Mouse (Mus musculus): Measurements from ENCODE around the gene S1pr4. TPM values are rescaled to one million over a fixed set of nuclear protein-coding genes. Genes with fewer than 3 reads are reported as not detected.

Gene S1pr4
- polyA plus RNA-seq, 1 experiment from 2014 or later = 0.58 TPM

GRCm38 (mm10) chr10:81461673-81462414, 38.1 kb downstream of the S1pr4 start:
- no peak overlapping the region for H3K9ac ChIP-seq (ENCODE audit: low read length)
- no peak overlapping the region for H3K27ac ChIP-seq (ENCODE audit: low read depth, low read length)
- no peak overlapping the region for H3K4me2 ChIP-seq (ENCODE audit: low read depth)
- WGBS = 6% methylated on average over 16 of the region's 16 CpGs
- H3K4me1 ChIP-seq (ENCODE audit: control insufficient read depth, insufficient read depth, low read length) = 0 out of 2 replicates have a peak, but pooled peaks cover 10% of the 10 kb centered on the region
- no peaks in the 10 kb centered on the region for H3K36me3 ChIP-seq (ENCODE audit: control insufficient read depth, insufficient read depth, low read length)
- no peak overlapping the region for H3K4me3 ChIP-seq (ENCODE audit: low read depth, low read length)
- H3K9me3 ChIP-seq (ENCODE audit: control insufficient read depth, low read length) = no peaks in the 10 kb centered on the region
- peaks cover 77% of the 10 kb centered on the region for H3K27me3 ChIP-seq (ENCODE audit: control insufficient read depth, insufficient read depth, low read length)
- DNase-seq (ENCODE audit: low spot score) = no peak
- no peak for ATAC-seq (ENCODE audit: insufficient read depth, low FRiP score, low TSS enrichment)

DNA sequence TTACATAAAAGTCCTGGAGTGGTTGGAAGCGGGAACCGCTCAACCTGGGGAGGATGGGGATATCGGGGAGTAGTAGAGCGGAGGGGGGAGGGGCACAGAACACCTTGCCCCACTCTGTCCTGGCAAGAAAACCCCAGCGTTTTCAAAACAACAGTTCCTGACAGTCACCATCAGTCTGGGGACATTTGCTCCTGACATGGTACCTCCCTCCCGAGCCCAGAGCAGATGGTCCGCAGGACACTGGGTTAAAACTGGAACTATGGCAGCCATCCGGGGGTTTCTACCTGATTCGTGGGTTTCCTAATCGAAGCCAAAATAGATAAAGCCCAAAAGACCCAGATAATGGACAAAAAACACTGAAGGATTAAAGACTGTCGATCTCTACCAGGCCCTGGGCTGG, 39.0 kb downstream of the S1pr4 start:
- ATAC-seq (ENCODE audit: insufficient read depth, low FRiP score, low TSS enrichment) (no peak), DNase-seq (ENCODE audit: low spot score) (no peak)
- no peak overlapping the region for H3K9ac ChIP-seq (ENCODE audit: low read length)
- H3K27me3 ChIP-seq (ENCODE audit: control insufficient read depth, insufficient read depth, low read length) = peaks cover 72% of the 10 kb centered on the region
- H3K4me1 ChIP-seq (ENCODE audit: control insufficient read depth, insufficient read depth, low read length) = 0 out of 2 replicates have a peak, but pooled peaks cover 10% of the 10 kb centered on the region
- no peak overlapping the region for H3K27ac ChIP-seq (ENCODE audit: low read depth, low read length)
- 34% methylated on average over 11 of the region's 11 CpGs for WGBS
- no peak overlapping the region for H3K4me2 ChIP-seq (ENCODE audit: low read depth)
- no peaks in the 10 kb centered on the region for H3K9me3 ChIP-seq (ENCODE audit: control insufficient read depth, low read length)
- H3K4me3 ChIP-seq (ENCODE audit: low read depth, low read length) = no peak overlapping the region
- no peaks in the 10 kb centered on the region for H3K36me3 ChIP-seq (ENCODE audit: control insufficient read depth, insufficient read depth, low read length)

GRCm38 (mm10) chr10:81460471-81460870, 39.5 kb downstream of the S1pr4 start:
- no peak for ATAC-seq (ENCODE audit: insufficient read depth, low FRiP score, low TSS enrichment)
- Histone ChIP-seq H3K36me3 (ENCODE audit: control insufficient read depth, insufficient read depth, low read length) (no peaks in the 10 kb centered on the region), H3K9ac (ENCODE audit: low read length) (no peak overlapping the region), H3K27ac (ENCODE audit: low read depth, low read length) (no peak overlapping the region), H3K9me3 (ENCODE audit: control insufficient read depth, low read length) (no peaks in the 10 kb centered on the region), H3K4me2 (ENCODE audit: low read depth) (no peak overlapping the region), H3K4me3 (ENCODE audit: low read depth, low read length) (no peak overlapping the region), H3K27me3 (ENCODE audit: control insufficient read depth, insufficient read depth, low read length) (peaks cover 75% of the 10 kb centered on the region), H3K4me1 (ENCODE audit: control insufficient read depth, insufficient read depth, low read length) (0 out of 2 replicates have a peak, but pooled peaks cover 10% of the 10 kb centered on the region)
- 33% methylated on average over 20 of the region's 20 CpGs for WGBS
- no peak for DNase-seq (ENCODE audit: low spot score)

GRCm38 (mm10) chr10:81459399-81459798, 40.5 kb downstream of the S1pr4 start:
- no peak for DNase-seq (ENCODE audit: low spot score)
- H3K4me2 ChIP-seq (ENCODE audit: low read depth) = no peak overlapping the region

DNA sequence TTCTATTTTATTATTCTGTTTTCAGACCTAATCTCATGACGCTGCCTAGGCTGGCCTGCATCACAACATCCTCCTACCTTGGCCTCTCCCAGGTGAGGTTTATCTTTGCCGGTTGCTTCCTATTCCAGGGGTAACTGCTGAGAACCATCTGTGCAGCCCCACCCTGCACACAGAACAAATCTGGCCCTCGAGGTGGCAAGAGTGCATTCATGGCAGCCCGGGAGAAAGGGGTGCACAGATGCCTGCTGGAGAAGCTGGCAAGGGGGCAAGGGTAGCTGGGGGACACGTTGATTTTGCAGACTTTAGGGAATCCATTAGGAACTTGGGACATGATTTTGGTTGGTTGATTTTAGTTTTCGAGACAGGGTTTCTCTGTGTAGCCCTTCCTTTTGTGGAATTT, 41.7 kb downstream of the S1pr4 start:
- Histone ChIP-seq H3K36me3 (ENCODE audit: control insufficient read depth, insufficient read depth, low read length) (no peaks in the 10 kb centered on the region), H3K9ac (ENCODE audit: low read length) (no peak overlapping the region), H3K27ac (ENCODE audit: low read depth, low read length) (no peak overlapping the region), H3K4me3 (ENCODE audit: low read depth, low read length) (no peak overlapping the region), H3K4me1 (ENCODE audit: control insufficient read depth, insufficient read depth, low read length) (no peaks in the 10 kb centered on the region), H3K4me2 (ENCODE audit: low read depth) (no peak overlapping the region), H3K27me3 (ENCODE audit: control insufficient read depth, insufficient read depth, low read length) (peaks cover 76% of the 10 kb centered on the region), H3K9me3 (ENCODE audit: control insufficient read depth, low read length) (no peaks in the 10 kb centered on the region)
- WGBS = 86% methylated on average over 6 of the region's 6 CpGs
- ATAC-seq (ENCODE audit: insufficient read depth, low FRiP score, low TSS enrichment) (no peak), DNase-seq (ENCODE audit: low spot score) (no peak)

More at GRCm38 (mm10) chr10:81459399-81459798, 40.5 kb downstream of the S1pr4 start:
- H3K27ac ChIP-seq (ENCODE audit: low read depth, low read length) = no peak overlapping the region
- no peaks in the 10 kb centered on the region for H3K9me3 ChIP-seq (ENCODE audit: control insufficient read depth, low read length)
- H3K27me3 ChIP-seq (ENCODE audit: control insufficient read depth, insufficient read depth, low read length) = peaks cover 78% of the 10 kb centered on the region
- H3K9ac ChIP-seq (ENCODE audit: low read length) = no peak overlapping the region
- no peaks in the 10 kb centered on the region for H3K36me3 ChIP-seq (ENCODE audit: control insufficient read depth, insufficient read depth, low read length)
- H3K4me1 ChIP-seq (ENCODE audit: control insufficient read depth, insufficient read depth, low read length) = 0 out of 2 replicates have a peak, but pooled peaks cover 5% of the 10 kb centered on the region
- 70% methylated on average over 21 of the region's 21 CpGs for WGBS
- H3K4me3 ChIP-seq (ENCODE audit: low read depth, low read length) = no peak overlapping the region
- ATAC-seq (ENCODE audit: insufficient read depth, low FRiP score, low TSS enrichment) = no peak

- Histone ChIP-seq H3K27me3 (ENCODE audit: control insufficient read depth, insufficient read depth, low read length) (peaks cover 76% of the 10 kb centered on the region), H3K9ac (ENCODE audit: low read length) (no peak overlapping the region), H3K27ac (ENCODE audit: low read depth, low read length) (no peak overlapping the region), H3K36me3 (ENCODE audit: control insufficient read depth, insufficient read depth, low read length) (no peaks in the 10 kb centered on the region), H3K4me3 (ENCODE audit: low read depth, low read length) (no peak overlapping the region), H3K4me1 (ENCODE audit: control insufficient read depth, insufficient read depth, low read length) (no peaks in the 10 kb centered on the region), H3K9me3 (ENCODE audit: control insufficient read depth, low read length) (no peaks in the 10 kb centered on the region), H3K4me2 (ENCODE audit: low read depth) (no peak overlapping the region)
- 91% methylated on average over 8 of the region's 8 CpGs for WGBS
- DNase-seq (ENCODE audit: low spot score) (no peak), ATAC-seq (ENCODE audit: insufficient read depth, low FRiP score, low TSS enrichment) (no peak)
Observed at GRCm38 (mm10) chr10:81457624-81458023, 42.3 kb downstream of the S1pr4 start.

DNA sequence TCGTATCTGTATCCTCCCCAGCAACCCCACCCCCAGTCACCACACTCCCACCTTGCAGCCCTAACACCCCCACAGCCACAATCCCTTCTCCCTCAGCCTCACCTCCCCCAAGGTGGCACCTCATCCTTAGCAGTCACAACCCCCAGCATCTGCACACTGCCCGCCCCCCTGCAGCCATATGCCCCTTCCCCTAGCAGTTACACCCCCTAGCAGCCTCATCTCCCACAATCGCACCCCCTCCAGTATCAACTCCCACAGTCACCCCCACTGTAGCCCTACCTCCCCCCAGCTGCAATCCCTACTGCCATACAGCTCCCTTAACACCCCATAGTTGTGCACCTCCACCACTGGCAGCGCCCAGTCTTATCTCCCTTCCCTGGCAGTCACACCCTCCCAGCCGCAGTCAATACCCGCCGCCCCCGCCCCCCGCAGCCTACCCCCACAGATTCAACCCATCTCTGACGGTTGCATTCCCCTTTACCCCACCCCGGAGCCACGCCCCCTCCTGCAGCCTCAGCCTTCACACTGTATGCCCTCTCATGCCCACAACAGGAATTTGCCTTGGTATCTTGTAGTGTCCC, 42.9 kb downstream of the S1pr4 start:
- WGBS = 40% methylated on average over 12 of the region's 12 CpGs
- no peak for DNase-seq (ENCODE audit: low spot score)
- peaks cover 76% of the 10 kb centered on the region for H3K27me3 ChIP-seq (ENCODE audit: control insufficient read depth, insufficient read depth, low read length)
- H3K27ac ChIP-seq (ENCODE audit: low read depth, low read length) = no peak overlapping the region
- no peak for ATAC-seq (ENCODE audit: insufficient read depth, low FRiP score, low TSS enrichment)
- H3K4me2 ChIP-seq (ENCODE audit: low read depth) = no peak overlapping the region
- no peak overlapping the region for H3K4me3 ChIP-seq (ENCODE audit: low read depth, low read length)
- H3K9me3 ChIP-seq (ENCODE audit: control insufficient read depth, low read length) = no peaks in the 10 kb centered on the region
- H3K4me1 ChIP-seq (ENCODE audit: control insufficient read depth, insufficient read depth, low read length) = no peaks in the 10 kb centered on the region
- no peaks in the 10 kb centered on the region for H3K36me3 ChIP-seq (ENCODE audit: control insufficient read depth, insufficient read depth, low read length)
- H3K9ac ChIP-seq (ENCODE audit: low read length) = no peak overlapping the region

DNA sequence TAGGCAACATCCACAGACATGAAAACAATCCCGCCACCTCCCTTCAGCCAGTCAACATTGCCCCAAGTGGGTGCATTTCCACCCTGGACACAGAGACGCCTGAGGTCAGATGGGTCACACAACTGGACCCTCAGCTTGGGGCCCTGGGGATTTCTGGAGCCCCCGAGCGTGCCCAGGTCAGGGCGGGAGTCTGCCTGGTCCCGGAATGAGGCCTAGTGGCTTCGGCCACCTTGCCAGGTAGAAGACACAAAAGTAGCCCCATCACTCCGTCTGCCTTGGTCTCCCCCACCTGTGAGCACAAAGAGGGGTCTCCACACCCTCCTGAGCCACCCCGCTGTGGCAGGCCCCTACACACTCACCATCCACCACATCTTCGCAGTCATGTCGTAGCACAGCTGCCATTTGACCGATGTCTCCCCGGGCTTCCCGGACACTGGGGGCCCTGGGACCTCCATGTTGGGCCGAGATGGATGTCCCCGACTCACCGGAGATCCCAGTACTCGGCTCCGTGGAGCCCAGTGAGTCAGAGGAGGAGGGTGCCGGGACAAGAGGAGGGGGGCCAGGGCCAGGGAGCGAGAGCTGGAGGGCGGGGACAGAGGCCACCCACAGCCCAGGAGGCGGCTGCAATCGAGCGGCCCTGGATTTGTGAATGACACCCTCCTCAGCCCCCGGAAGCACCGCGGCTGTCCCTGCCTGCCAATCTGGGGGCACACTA, 44.6 kb downstream of the S1pr4 start, which contains the start of gene Nfic:
TSS of gene Nfic (minus strand) at position 455 of the 715 bp plus-strand sequence.
- H3K27ac ChIP-seq (ENCODE audit: low read depth, low read length) = no peak within 1 kb of the TSS
- no peak within 1 kb of the TSS for H3K4me3 ChIP-seq (ENCODE audit: low read depth, low read length)
- ATAC-seq (ENCODE audit: insufficient read depth, low FRiP score, low TSS enrichment) = no peak
- 60% methylated on average over 28 of the region's 28 CpGs for WGBS
- H3K9me3 ChIP-seq (ENCODE audit: control insufficient read depth, low read length) = no peaks in the 10 kb centered on the region
- H3K27me3 ChIP-seq (ENCODE audit: control insufficient read depth, insufficient read depth, low read length) = peaks cover 75% of the 10 kb centered on the region
- H3K4me2 ChIP-seq (ENCODE audit: low read depth) = no peak within 1 kb of the TSS
- no peaks in the 10 kb centered on the region for H3K36me3 ChIP-seq (ENCODE audit: control insufficient read depth, insufficient read depth, low read length)
- no peaks in the 10 kb centered on the region for H3K4me1 ChIP-seq (ENCODE audit: control insufficient read depth, insufficient read depth, low read length)
- no peak for DNase-seq (ENCODE audit: low spot score)
- no peak within 1 kb of the TSS for H3K9ac ChIP-seq (ENCODE audit: low read length)

All from neural tube, embryonic 11.5 days (tissue).